Mouse (Mus musculus) embryonic facial prominence, embryonic 13.5 days (tissue): ENCODE measurements around the gene Zfp663. TPM values are rescaled to one million over a fixed set of nuclear protein-coding genes. Genes with fewer than 3 reads are reported as not detected.

Experiments
- ATAC-seq: fragments of 200-750 bp; cut with Nextera tagmentation; 2 replicates; pipeline ENCODE4 v1.8.0; 2017; ENCODE audit warnings: low read depth; ENCODE audit not compliant: insufficient number of reproducible peaks, insufficient read depth, low FRiP score, low TSS enrichment
- H3K27ac ChIP-seq: fragments of 300-500 bp; sonication (generic); 2 replicates; pipeline ENCODE4 v1.5.1; 2015; ENCODE audit warnings: moderate library complexity, mild to moderate bottlenecking, inconsistent platforms
- H3K27me3 ChIP-seq: fragments of 300-500 bp; sonication (generic); 2 replicates; pipeline ENCODE4 v1.6.1; 2015; ENCODE audit warnings: mild to moderate bottlenecking, inconsistent platforms
- H3K36me3 ChIP-seq: fragments of 300-500 bp; sonication (generic); 2 replicates; pipeline ENCODE4 v1.6.1; 2015; ENCODE audit warnings: mild to moderate bottlenecking, inconsistent platforms
- H3K4me1 ChIP-seq: fragments of 300-500 bp; sonication (generic); 2 replicates; pipeline ENCODE4 v1.6.1; 2015; ENCODE audit warnings: inconsistent platforms
- H3K4me2 ChIP-seq: fragments of 300-500 bp; sonication (generic); 2 replicates; pipeline ENCODE4 v1.6.1; 2015; ENCODE audit warnings: moderate library complexity, mild to moderate bottlenecking, inconsistent platforms
- H3K4me3 ChIP-seq: fragments of 300-500 bp; sonication (generic); 2 replicates; pipeline ENCODE4 v1.5.1; 2015; ENCODE audit warnings: mild to moderate bottlenecking, inconsistent platforms
- H3K9ac ChIP-seq: fragments of 300-500 bp; sonication (generic); 2 replicates; pipeline ENCODE4 v1.6.1; 2015; ENCODE audit warnings: mild to moderate bottlenecking, inconsistent platforms
- H3K9me3 ChIP-seq: fragments of 300-500 bp; sonication (generic); 2 replicates; pipeline ENCODE4 v1.6.1; 2016; ENCODE audit warnings: inconsistent platforms
- WGBS: fragments of 180-500 bp; shearing (Covaris S2); methylation state at CpG from one replicate; pipeline ENCODE4 v1.1.7; 2015; ENCODE audit warnings: mixed read lengths; 5-methylcytosine and 5-hydroxymethylcytosine counted together
- polyA plus RNA-seq: library from polyadenylated mRNA; unstranded; fragments of >200 nt; fragmentation: Nextera tagmentation; extraction: Ambion mirVana; gene quantifications from 2 replicates; pipeline ENCODE4 v1.2.1, GENCODE M21; 2015

Zfp663 gene
- polyA plus RNA-seq, 1 experiment from 2014 or later: 1.1 TPM

DNA sequence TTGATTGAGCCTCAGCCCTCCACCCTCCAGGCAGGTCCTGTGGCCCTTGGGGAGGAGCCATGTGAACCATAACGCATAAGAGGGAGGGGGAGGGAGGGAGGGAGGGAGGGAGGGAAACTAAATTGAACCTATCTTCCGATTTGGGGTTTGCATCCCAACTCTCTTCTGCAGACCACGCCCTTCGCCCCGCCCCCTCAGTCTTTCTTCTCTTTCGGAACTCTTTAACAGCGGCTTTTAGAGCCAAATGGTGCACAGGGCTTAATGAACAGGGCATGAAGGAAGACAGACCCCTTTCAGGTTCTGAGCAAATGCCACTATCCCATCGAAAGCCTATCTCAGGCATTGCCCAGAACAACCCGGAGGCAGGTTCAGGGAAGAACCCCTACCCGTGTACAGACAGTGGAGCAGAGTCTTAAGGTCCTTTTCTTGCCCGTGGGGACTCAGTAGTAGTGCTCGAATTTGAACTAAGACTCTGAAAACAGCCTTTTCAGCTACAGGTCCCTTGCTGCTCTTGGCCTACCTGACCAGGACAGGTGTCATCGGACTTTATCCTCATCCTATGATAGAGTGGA lies 575 bp downstream of the Zfp663 start:
- H3K36me3 ChIP-seq: no peaks in the 10 kb centered on the region
- H3K9ac ChIP-seq: peak overlapping the region; percentile 71
- peak overlapping the region; percentile 77 for H3K4me2 ChIP-seq
- H3K27me3 ChIP-seq: peaks cover 20% of the 10 kb centered on the region
- H3K9me3 ChIP-seq: no peaks in the 10 kb centered on the region
- peaks cover 26% of the 10 kb centered on the region for H3K4me1 ChIP-seq
- H3K27ac ChIP-seq: no peak overlapping the region
- H3K4me3 ChIP-seq: peak overlapping the region; percentile 44
- under 1% methylated on average over 12 of the region's 13 CpGs for WGBS
- ATAC-seq: no peak

DNA sequence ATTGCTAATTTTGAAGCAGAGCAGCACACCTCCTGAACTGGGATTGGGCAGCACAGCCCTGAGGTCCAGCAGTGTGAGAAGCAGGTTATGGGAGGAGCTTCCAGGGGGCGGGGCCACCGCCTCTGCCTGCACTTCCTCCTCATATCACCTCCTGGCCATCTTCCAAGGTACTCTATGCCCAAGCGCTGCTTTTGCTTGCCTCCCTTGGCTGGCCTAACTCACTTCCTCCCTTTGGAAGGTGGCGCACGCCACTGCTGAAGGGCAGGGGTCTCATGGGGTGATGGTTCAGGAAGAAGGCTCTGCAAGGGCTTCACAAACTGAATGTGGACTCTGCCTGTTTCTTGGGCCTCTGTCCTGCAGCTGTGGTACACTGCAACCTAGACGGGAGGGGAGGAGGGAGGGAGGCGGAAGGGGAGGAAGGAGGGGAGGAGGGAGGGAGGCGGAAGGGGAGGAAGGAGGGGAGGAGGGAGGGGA lies 1.4 kb downstream of the Zfp663 start:
- ATAC-seq: peak; percentile 49; the same call in 1 of the 2 replicates
- H3K4me2 ChIP-seq: peak overlapping the region; percentile 39
- no peak overlapping the region for H3K27ac ChIP-seq
- 8% methylated on average over 5 of the region's 8 CpGs for WGBS
- H3K4me1 ChIP-seq: peaks cover 26% of the 10 kb centered on the region
- no peak overlapping the region for H3K9ac ChIP-seq
- H3K36me3 ChIP-seq: no peaks in the 10 kb centered on the region
- no peaks in the 10 kb centered on the region for H3K9me3 ChIP-seq
- no peak overlapping the region for H3K4me3 ChIP-seq
- peaks cover 21% of the 10 kb centered on the region for H3K27me3 ChIP-seq

DNA sequence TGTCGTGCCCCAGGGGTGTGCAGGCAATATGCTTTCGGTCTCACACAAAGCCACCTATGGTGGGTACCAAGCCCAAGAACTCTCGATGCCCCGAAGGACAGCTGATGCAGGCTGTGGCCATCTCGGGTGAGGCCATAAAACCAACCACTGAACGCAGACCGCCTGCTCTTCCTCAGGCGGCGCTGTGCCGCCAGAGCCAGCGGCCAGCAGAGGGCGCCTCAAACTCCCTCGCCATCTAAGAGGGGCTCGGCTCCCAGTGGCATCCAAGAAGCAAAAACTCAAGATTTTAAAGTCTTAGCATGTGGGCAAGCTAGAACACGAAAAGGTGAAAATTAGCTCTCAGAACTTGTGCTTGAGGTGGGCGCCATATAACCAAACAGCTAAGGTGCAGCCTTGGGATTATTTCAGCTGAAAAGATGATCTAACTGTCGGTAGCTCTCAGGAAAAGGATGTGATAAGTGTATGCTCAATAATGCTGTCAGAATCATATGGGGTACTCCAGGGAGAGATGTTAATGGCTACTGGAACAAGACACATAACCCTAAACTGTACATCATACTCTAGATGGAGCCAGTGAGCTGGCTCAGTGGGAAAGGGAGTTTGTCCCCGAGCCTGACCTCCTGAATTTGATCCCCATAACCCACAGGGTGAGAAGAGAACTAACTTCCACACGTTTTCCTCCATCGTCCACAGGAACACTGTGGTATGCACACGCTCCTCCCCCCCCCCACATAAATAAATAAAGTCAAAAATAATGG lies 4.0 kb downstream of the Zfp663 start:
- Histone ChIP-seq H3K27ac (no peak overlapping the region), H3K4me1 (peaks cover 26% of the 10 kb centered on the region), H3K27me3 (peaks cover 21% of the 10 kb centered on the region), H3K9me3 (no peaks in the 10 kb centered on the region), H3K4me2 (peak overlapping the region; percentile 49), H3K4me3 (0 out of 2 replicates have a peak overlapping the region, but pooled peaks have one; percentile 2), H3K36me3 (no peaks in the 10 kb centered on the region), H3K9ac (peak overlapping the region; percentile 27; the same call in 1 of the 2 replicates)
- no peak for ATAC-seq
- WGBS: 13% methylated on average over 21 of the region's 21 CpGs

DNA sequence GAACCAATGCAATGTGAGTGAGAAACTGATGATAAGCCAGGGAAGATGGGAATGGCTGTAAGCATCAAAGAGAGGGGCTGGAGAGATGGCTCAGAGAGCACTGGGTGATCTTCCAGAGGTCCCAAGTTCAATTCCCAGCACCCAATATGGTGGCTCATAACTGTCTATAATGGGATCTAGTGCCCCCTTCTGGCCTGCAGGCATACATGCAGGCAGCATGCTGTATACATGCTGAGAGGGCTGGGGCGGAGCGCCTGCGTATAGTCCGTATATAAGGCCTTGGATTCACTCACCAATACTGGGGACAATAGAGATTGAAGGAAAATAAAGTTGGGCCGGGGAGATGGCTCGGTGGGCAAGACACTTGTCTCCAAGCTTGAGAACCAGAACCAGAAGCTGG lies 5.2 kb downstream of the Zfp663 start:
- no peak overlapping the region for H3K4me2 ChIP-seq
- no peak overlapping the region for H3K4me3 ChIP-seq
- no peaks in the 10 kb centered on the region for H3K36me3 ChIP-seq
- H3K4me1 ChIP-seq: peaks cover 21% of the 10 kb centered on the region
- WGBS: 81% methylated on average over 6 of the region's 6 CpGs
- H3K9me3 ChIP-seq: no peaks in the 10 kb centered on the region
- H3K27me3 ChIP-seq: peaks cover 13% of the 10 kb centered on the region
- no peak overlapping the region for H3K9ac ChIP-seq
- no peak for ATAC-seq
- no peak overlapping the region for H3K27ac ChIP-seq

DNA sequence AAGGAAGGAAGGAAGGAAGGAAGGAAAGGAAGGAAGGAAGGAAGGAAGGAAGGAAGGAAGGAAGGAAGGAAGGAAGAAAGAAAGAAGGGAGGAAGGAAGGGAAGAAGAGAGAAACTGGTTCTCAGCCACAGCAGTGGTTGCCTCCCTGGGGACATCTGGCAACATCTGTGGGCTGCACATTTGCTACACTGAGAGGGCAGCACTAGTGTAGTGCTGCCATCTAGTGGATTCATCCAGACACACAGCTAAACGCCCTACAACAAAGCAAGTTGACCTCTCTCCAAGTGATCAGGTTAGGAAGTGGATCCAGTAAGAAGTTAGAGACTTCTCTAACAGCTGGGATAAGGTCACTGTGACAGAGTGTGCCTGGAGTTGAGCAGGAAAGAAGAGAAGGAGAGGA lies 7.7 kb downstream of the Zfp663 start:
- no peaks in the 10 kb centered on the region for H3K36me3 ChIP-seq
- 0% methylated on average over 1 of the region's 1 CpGs for WGBS
- H3K4me1 ChIP-seq: peaks cover 8% of the 10 kb centered on the region
- no peak overlapping the region for H3K27ac ChIP-seq
- H3K27me3 ChIP-seq: peaks cover 10% of the 10 kb centered on the region
- no peak overlapping the region for H3K4me2 ChIP-seq
- no peaks in the 10 kb centered on the region for H3K9me3 ChIP-seq
- H3K4me3 ChIP-seq: no peak overlapping the region
- no peak overlapping the region for H3K9ac ChIP-seq
- no peak for ATAC-seq

DNA sequence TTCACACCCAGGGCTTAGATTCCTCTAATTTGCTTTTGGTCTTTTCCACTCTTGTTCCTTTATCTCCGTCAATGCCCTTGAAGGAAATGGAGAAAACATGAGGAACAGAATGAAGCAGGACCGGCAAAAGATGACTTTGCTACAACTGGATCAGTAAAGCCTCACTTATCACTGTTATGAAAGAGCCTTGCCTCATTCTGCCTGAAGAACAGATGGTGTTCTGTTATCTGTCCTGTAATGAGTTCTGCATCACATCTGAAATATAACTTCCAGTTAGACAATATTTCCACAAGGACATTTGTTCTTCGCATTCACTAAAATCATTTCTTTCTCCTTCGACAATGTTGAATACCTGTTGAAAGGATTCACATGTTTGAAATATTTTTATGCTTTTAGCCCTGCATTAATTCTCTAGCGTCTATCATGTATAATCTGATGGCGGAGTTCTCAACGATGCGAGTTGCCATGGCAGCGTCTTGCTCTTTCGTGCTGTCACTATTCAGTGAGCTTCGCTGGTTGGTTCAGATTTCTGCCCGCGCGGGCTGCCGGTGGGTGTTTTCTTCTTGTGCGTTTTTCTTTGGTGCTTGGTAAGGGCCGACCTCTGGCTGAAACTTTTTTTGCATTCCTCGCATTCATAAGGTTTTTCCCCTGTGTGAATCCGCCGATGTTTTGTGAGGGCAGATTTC lies 16.6 kb downstream of the Zfp663 start:
- Histone ChIP-seq H3K4me3 (no peak overlapping the region), H3K27me3 (no peaks in the 10 kb centered on the region), H3K27ac (no peak overlapping the region), H3K9me3 (peaks cover 17% of the 10 kb centered on the region), H3K36me3 (peaks cover 11% of the 10 kb centered on the region), H3K4me2 (no peak overlapping the region), H3K9ac (no peak overlapping the region), H3K4me1 (no peaks in the 10 kb centered on the region)
- WGBS: 90% methylated on average over 20 of the region's 20 CpGs
- ATAC-seq: no peak

DNA sequence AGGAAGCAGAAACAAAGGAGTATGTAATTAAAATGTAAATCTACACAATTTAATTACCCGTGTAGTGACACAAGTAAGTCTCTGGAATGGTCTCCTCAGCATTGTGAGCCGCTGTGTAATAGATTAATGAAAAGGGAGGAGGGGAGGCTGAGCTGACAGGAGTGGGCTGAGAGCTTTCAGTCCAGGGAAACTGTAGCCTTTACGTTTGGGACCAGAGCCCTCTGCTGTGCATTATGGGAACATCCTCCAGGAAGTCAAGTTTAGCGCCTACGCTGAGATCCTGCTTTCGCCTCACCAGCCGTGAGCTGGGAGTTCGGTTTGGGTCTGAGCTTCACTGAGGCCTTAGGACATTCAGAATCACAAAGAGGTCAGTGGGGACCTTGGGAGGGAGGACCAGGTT lies 19.1 kb downstream of the Zfp663 start:
- peaks cover 17% of the 10 kb centered on the region for H3K9me3 ChIP-seq
- H3K4me2 ChIP-seq: no peak overlapping the region
- H3K36me3 ChIP-seq: peaks cover 11% of the 10 kb centered on the region
- H3K9ac ChIP-seq: no peak overlapping the region
- H3K27ac ChIP-seq: no peak overlapping the region
- ATAC-seq: no peak
- no peaks in the 10 kb centered on the region for H3K4me1 ChIP-seq
- H3K27me3 ChIP-seq: no peaks in the 10 kb centered on the region
- H3K4me3 ChIP-seq: no peak overlapping the region
- 25% methylated on average over 8 of the region's 8 CpGs for WGBS

DNA sequence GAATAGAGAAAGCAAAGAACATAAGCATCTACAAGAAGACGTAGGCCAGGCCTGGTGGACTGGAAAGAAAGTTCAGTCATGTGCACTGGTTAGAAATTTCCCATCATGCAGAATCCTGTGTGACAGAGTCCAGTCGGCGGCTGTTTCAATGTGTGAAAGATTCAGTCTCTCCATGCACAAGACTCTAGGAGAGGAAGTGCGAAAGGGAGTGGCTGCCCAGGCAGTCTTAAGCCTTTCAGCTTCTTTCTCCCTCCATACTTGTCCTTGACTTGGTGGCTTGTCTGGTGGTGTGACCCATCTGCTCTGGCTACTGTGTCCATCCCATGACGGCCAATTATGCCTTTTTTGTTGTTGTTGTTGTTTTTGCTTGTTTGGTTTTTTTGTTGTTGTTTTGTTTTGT lies 22.3 kb downstream of the Zfp663 start:
- Histone ChIP-seq H3K4me2 (no peak overlapping the region), H3K4me3 (no peak overlapping the region), H3K27me3 (0 out of 2 replicates have a peak, but pooled peaks cover under 1% of the 10 kb centered on the region), H3K4me1 (no peaks in the 10 kb centered on the region), H3K9ac (no peak overlapping the region), H3K9me3 (no peaks in the 10 kb centered on the region), H3K27ac (no peak overlapping the region), H3K36me3 (no peaks in the 10 kb centered on the region)
- no peak for ATAC-seq
- whole genome bisulfite sequencing: 88% methylated on average over 5 of the region's 5 CpGs

DNA sequence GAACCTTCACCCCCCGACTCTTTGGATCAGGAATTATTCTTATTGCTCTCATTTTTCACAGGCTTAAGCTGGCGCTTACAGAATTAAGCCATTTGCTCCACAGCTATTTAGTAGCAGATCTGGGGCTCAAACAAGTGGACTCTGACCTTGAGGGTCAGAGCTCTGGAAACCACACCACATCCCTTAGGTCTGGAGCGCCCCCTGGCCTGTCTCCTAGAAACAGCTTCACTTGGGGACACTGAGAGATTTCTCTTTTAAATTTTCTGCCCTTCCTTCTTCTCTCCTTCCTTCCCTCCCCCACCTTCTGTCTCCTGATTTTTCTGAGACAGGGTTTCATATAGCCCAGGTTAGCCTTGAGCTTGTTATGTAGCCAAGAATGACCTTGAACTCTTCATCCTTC lies 31.3 kb downstream of the Zfp663 start:
- Histone ChIP-seq H3K4me3 (no peak overlapping the region), H3K27ac (peak overlapping the region; percentile 39; the same call in 1 of the 2 replicates), H3K27me3 (0 out of 2 replicates have a peak, but pooled peaks cover 4% of the 10 kb centered on the region), H3K9ac (no peak overlapping the region), H3K9me3 (no peaks in the 10 kb centered on the region), H3K4me1 (peaks cover 9% of the 10 kb centered on the region; the same call in 1 of the 2 replicates), H3K4me2 (no peak overlapping the region), H3K36me3 (no peaks in the 10 kb centered on the region)
- no peak for ATAC-seq
- 26% methylated on average over 3 of the region's 3 CpGs for WGBS

DNA sequence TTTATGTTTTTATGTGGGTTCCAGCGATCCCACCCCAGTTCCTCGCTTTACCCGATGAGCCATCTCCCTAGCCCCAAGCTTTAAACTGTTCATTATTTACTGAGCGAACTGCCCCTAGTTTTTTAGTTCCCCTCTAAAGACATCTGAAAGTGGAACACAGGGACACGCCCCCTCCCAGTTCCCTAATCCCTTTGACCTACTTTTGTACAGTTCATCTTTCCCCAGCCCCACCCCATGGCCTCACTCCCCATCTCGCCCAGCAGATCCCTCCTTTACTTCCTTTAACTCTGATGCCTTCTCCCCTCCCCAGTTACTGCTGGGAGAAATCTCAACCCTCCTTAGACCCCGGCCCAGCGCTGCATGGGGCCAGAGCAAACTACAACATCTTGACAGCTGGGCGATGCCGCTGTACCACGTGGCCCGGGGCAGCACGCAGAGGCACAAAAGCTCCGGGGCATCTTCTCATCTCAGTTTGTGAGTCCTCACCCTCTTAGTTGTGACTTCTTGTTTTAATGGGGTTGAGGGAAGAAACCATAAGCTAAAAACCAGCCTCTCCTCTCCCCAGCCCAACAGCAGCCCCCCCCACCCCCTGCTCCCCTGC lies 35.8 kb downstream of the Zfp663 start:
- Histone ChIP-seq H3K36me3 (no peaks in the 10 kb centered on the region), H3K4me2 (0 out of 2 replicates have a peak overlapping the region, but pooled peaks have one; percentile 16), H3K9ac (no peak overlapping the region), H3K27me3 (peaks cover 5% of the 10 kb centered on the region; the same call in 1 of the 2 replicates), H3K4me1 (peaks cover 9% of the 10 kb centered on the region; the same call in 1 of the 2 replicates), H3K9me3 (no peaks in the 10 kb centered on the region), H3K27ac (no peak overlapping the region), H3K4me3 (no peak overlapping the region)
- no peak for ATAC-seq
- 53% methylated on average over 14 of the region's 14 CpGs for WGBS

DNA sequence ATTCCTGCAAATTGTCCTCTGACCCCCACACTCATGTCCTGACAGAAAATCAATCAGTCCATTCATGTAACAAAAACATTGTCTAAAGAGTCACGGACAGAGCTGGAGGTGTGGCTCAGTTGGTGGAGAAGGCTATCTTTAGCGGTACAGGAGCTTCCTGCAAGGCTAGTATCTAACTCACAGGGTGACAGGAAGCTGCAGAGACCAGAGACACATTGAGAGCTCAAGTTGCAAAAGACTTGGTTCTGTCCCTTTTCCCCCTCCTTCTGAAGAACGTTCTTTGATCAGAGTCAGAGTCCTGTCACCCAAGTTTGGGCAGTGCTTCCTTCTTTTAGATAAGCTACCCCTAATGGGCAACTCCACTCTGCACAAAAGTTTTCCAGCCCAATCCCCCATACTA lies 38.8 kb downstream of the Zfp663 start:
- no peak overlapping the region for H3K4me3 ChIP-seq
- 45% methylated on average over 3 of the region's 3 CpGs for WGBS
- H3K4me1 ChIP-seq: peaks cover 26% of the 10 kb centered on the region
- no peaks in the 10 kb centered on the region for H3K36me3 ChIP-seq
- no peak overlapping the region for H3K9ac ChIP-seq
- ATAC-seq: no peak
- no peaks in the 10 kb centered on the region for H3K9me3 ChIP-seq
- no peak overlapping the region for H3K4me2 ChIP-seq
- peaks cover 5% of the 10 kb centered on the region; the same call in 1 of the 2 replicates for H3K27me3 ChIP-seq
- H3K27ac ChIP-seq: no peak overlapping the region
